Mouse (Mus musculus) left cerebral cortex, postnatal 14 days (tissue): ENCODE measurements around the gene Vmn2r33. TPM values are rescaled to one million over a fixed set of nuclear protein-coding genes. Genes with fewer than 3 reads are reported as not detected.
"Not testable (repeated sequence)": the region's sequence is repeated elsewhere in the genome, so short reads cannot be mapped to it uniquely, and the experiment has no call there.

ENCODE experiments used
- DNase-seq, 2 experiments: peaks; one replicate each; pipeline ENCODE4 v3.0.0; 2021 to 2022; ENCODE audit warnings: low spot score in 2 of 2, mixed read lengths in 1 of 2
- intact Hi-C: fragments of 180-260 bp; cut with DNase I; formaldehyde crosslinking; loops from one replicate; pipeline ENCODE4 v1.15.1; 2025
- long read RNA-seq, 2 experiments: library from polyadenylated mRNA; stranded (forward); transcript quantifications; one replicate each; pipeline ENCODE4 v2.0.0; 2021
- total RNA-seq, 2 experiments: library from RNA; stranded (reverse); gene quantifications; 2 replicates each; pipeline ENCODE4 v1.2.3; 2021

The Vmn2r33 gene
- not detected for total RNA-seq
- long read RNA-seq, experiment 1: 0 reads
- long read RNA-seq, experiment 2: 0 reads

DNA sequence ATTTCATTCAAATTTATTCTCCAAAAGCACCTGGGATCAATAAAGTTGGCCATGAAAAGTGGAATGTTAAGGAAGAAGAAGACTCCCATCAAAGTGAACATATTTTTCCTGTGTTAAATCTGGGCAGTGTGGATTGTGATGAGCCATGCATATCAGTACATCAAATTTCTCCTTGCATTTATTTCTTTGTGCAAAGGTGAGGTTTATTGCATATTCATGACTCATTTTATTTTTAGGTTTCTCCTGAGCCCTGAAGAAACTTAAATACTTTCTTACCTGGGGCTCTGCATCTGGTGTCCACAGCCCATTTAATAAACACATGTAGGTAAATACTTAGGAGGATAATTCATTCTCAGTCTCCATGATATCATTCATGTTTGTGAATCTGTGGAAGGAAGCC lies at the start of gene Vmn2r33:
Vmn2r33 (minus strand) TSS at position 101 of the 400 bp plus-strand sequence.
- DNase-seq, intact Hi-C loops: not testable (repeated sequence)

Other genes starting within 250 kb of the Vmn2r33 start
- under 1 TPM in 1 of 2 experiments, not detected in 1; 0.13 TPM for gene Vmn2r30, start 229.2 kb downstream of the Vmn2r33 start, total RNA-seq
- gene Gm45783, start 192.2 kb downstream of the Vmn2r33 start, total RNA-seq: not detected
- gene Vmn2r31, start 167.1 kb downstream of the Vmn2r33 start, total RNA-seq: not detected
- gene Vmn2r32, start 86.8 kb downstream of the Vmn2r33 start, total RNA-seq: not detected
- not detected for gene Vmn2r34, start 122.7 kb upstream of the Vmn2r33 start, total RNA-seq